8 mouse cellular contexts compared by ENCODE assay signal in genomic region chr2:18778220-18778619, GRCm38 (mm10).
A peak's percentile ranks its signal among the peaks of the same experiment; 100 is the strongest.
DNase-seq lines count a peak whose midpoint lies in the region; ATAC-seq lines count a peak whose summit lies in the region.

No protein-coding gene starts in this region.

- H3K4me3 ChIP-seq in kidney, embryonic 14.5 days (ENCODE audit: low read length): no peak overlapping the region
- no peak overlapping the region for H3K4me3 ChIP-seq in hindbrain, embryonic 10.5 days
- no peak overlapping the region for H3K4me3 ChIP-seq in limb, embryonic 13.5 days

- DNase-seq in kidney, adult 8-10 months: no peak
- peak; percentile 56 for DNase-seq in embryo, embryonic 11.5 days (ENCODE audit: low read depth, low spot score)
- peak; percentile 57 for DNase-seq in hindbrain, embryonic 10.5 days (ENCODE audit: low spot score)
- DNase-seq in retina, embryonic 14.5 days (ENCODE audit: low spot score): peak; percentile 87
- DNase-seq in adipocyte (ENCODE audit: low spot score): no peak

- H3K27me3 ChIP-seq in kidney, embryonic 14.5 days (ENCODE audit: control insufficient read depth, insufficient read depth, low read length): no peaks in the 10 kb centered on the region
- H3K27me3 ChIP-seq in hindbrain, embryonic 10.5 days (ENCODE audit: insufficient read depth, poor library complexity, severe bottlenecking): peaks cover 20% of the 10 kb centered on the region
- H3K27me3 ChIP-seq in limb, embryonic 13.5 days: peaks cover 27% of the 10 kb centered on the region

- H3K4me2 ChIP-seq in kidney, embryonic 14.5 days (replicated peaks; ENCODE audit: low read depth, low read length): no peak overlapping the region
- peak overlapping the region; percentile 25; the same call in 1 of the 2 replicates for H3K4me2 ChIP-seq in limb, embryonic 13.5 days (replicated peaks)

- H3K4me1 ChIP-seq in kidney, embryonic 14.5 days (ENCODE audit: control insufficient read depth, insufficient read depth, low read length): 0 out of 2 replicates have a peak, but pooled peaks cover 5% of the 10 kb centered on the region
- H3K4me1 ChIP-seq in hindbrain, embryonic 10.5 days (replicated peaks): peaks cover 9% of the 10 kb centered on the region
- peaks cover 8% of the 10 kb centered on the region for H3K4me1 ChIP-seq in limb, embryonic 13.5 days

- ATAC-seq in kidney, embryonic 14.5 days (ENCODE audit: low FRiP score, low TSS enrichment): peak; percentile 20; the same call in 1 of the 2 replicates
- ATAC-seq in limb, embryonic 13.5 days (ENCODE audit: low FRiP score, low read depth): no peak
- ATAC-seq in megakaryocyte-erythroid progenitor cell, adult 5-6 weeks (replicated peaks; ENCODE audit: low FRiP score, low TSS enrichment, poor library complexity, severe bottlenecking): no peak

- WGBS in kidney, embryonic 14.5 days: 16% methylated on average over 9 of the region's 9 CpGs
- WGBS in hindbrain, embryonic 10.5 days: 24% methylated on average over 9 of the region's 9 CpGs
- 6% methylated on average over 9 of the region's 9 CpGs for WGBS in limb, embryonic 13.5 days

- no peaks in the 10 kb centered on the region for H3K9me3 ChIP-seq in kidney, embryonic 14.5 days (ENCODE audit: control insufficient read depth, low read length)
- no peaks in the 10 kb centered on the region for H3K9me3 ChIP-seq in hindbrain, embryonic 10.5 days
- no peaks in the 10 kb centered on the region for H3K9me3 ChIP-seq in limb, embryonic 13.5 days

- no peak overlapping the region for H3K9ac ChIP-seq in kidney, embryonic 14.5 days (ENCODE audit: low read depth, low read length)
- H3K9ac ChIP-seq in limb, embryonic 13.5 days: 0 out of 2 replicates have a peak overlapping the region, but pooled peaks have one; percentile 25

- no peak overlapping the region for H3K27ac ChIP-seq in kidney, embryonic 14.5 days (ENCODE audit: low read depth, low read length)
- H3K27ac ChIP-seq in hindbrain, embryonic 10.5 days: no peak overlapping the region
- H3K27ac ChIP-seq in limb, embryonic 13.5 days: no peak overlapping the region

- no peaks in the 10 kb centered on the region for H3K36me3 ChIP-seq in kidney, embryonic 14.5 days (ENCODE audit: control insufficient read depth, insufficient read depth, low read length)
- H3K36me3 ChIP-seq in hindbrain, embryonic 10.5 days: no peaks in the 10 kb centered on the region
- H3K36me3 ChIP-seq in limb, embryonic 13.5 days: no peaks in the 10 kb centered on the region

Comparison
In these comparisons a context has a peak if more than half of its experiments do, and no peak if none do; other contexts are left out.
1. DNase-seq: peak in embryo, embryonic 11.5 days (single experiment), hindbrain, embryonic 10.5 days (single experiment) and retina, embryonic 14.5 days (single experiment); none in kidney, adult 8-10 months (0 of 2) and adipocyte (single experiment).